Mouse (Mus musculus): ENCODE data around the gene Mapk1ip1l. TPM values are rescaled to one million over a fixed set of nuclear protein-coding genes. Genes with fewer than 3 reads are reported as not detected.

Gene Mapk1ip1l
- polyA plus RNA-seq, 1 experiment from 2014 or later, result 136 TPM

Other genes with a start within 250 kb of the Mapk1ip1l start
- gene Gch1, start 108.9 kb upstream of the Mapk1ip1l start, polyA plus RNA-seq (2016; fragmentation: Nextera tagmentation; extraction: Ambion mirVana), result 0.72 and 0.88 TPM in 2 replicates
- gene Wdhd1, start 21.4 kb upstream of the Mapk1ip1l start, polyA plus RNA-seq (2016; fragmentation: Nextera tagmentation; extraction: Ambion mirVana), result 54.7 and 65.4 TPM in 2 replicates
- 3.0 and 3.4 TPM in 2 replicates for gene Socs4, start 21.3 kb upstream of the Mapk1ip1l start, polyA plus RNA-seq (2016; fragmentation: Nextera tagmentation; extraction: Ambion mirVana)
- gene Lgals3, start 69.5 kb downstream of the Mapk1ip1l start, polyA plus RNA-seq (2016; fragmentation: Nextera tagmentation; extraction: Ambion mirVana), result 0.46 and 0.49 TPM in 2 replicates
- gene Dlgap5, start 120.1 kb downstream of the Mapk1ip1l start, polyA plus RNA-seq (2016; fragmentation: Nextera tagmentation; extraction: Ambion mirVana), result 80.6 and 83.3 TPM in 2 replicates
- 19.6 and 25.2 TPM in 2 replicates for gene Fbxo34, start 152.2 kb downstream of the Mapk1ip1l start, polyA plus RNA-seq (2016; fragmentation: Nextera tagmentation; extraction: Ambion mirVana)